Mouse (Mus musculus) cerebellum, adult 2 months (tissue): Measurements from ENCODE around the gene Bcr.

ENCODE experiments used
- CTCF ChIP-seq: fragments of 200-500 bp; IDR thresholded peaks from 2 replicates; pipeline ENCODE4 v1.5.1; 2011; ENCODE audit warnings: low read depth, mild to moderate bottlenecking, control low read depth, low read length, moderate library complexity, borderline replicate concordance; ENCODE audit not compliant: insufficient read depth
- POLR2A ChIP-seq: fragments of 200-500 bp; IDR thresholded peaks from 2 replicates; pipeline ENCODE4 v1.6.1; 2011; ENCODE audit warnings: low read length, control low read depth, borderline replicate concordance; ENCODE audit not compliant: insufficient read depth

DNA sequence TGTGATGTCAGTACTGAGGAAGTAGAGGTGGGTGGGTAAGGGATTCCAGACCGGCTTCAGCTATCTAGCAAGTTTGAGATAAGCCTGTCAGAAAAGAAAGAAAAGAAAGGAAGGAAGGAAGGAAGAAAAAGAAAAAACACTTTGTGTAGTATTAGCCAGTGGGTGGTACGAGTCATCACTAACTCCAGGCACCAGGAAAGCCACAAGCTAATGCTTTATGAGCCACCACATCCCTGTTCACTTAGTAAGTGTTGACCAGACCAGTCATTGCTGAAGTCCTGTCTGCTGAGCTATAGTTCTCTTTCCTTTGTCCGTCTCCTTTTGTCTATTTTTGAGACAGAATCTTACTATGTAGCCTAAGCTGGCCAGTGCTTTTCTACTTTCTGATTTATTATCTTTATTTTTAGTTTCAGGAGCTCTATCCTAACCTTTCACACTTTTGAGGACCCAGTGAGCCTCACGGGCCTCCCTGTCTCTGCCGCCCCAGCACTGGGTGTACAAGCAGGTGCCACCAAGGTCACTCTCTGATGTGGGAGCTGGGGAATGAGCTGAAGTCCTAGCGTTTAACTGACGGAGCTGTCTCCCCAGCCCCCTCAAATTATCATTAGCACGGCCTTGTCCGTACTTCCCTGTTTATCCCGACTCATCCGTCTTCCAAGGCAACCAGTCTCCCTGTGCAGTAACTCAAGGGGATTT lies 10.0 kb downstream of the Bcr start:
- no peak for TF ChIP-seq POLR2A
- no peak for TF ChIP-seq CTCF
